Mouse (Mus musculus): Measurements from ENCODE around the gene Uqcc2. TPM values are rescaled to one million over a fixed set of nuclear protein-coding genes. Genes with fewer than 3 reads are reported as not detected.

Uqcc2 gene
- polyA plus RNA-seq (2014; fragmentation: Illumina TruSeq; extraction: RNeasy Lipid Tissue Mini Kit (QIAGEN cat#74804); ENCODE audit: low read depth, low replicate concordance): 120 TPM

GRCm38 (mm10) chr17:27133551-27134141 lies at the start of gene Uqcc2:
TSS of gene Uqcc2 (minus strand) at chr17:27133916.

GRCm38 (mm10) chr17:27167545-27167944 lies 33.8 kb upstream of the Uqcc2 start, which contains the start of gene Ip6k3:
TSS of gene Ip6k3 (minus strand) at chr17:27167795.

Other genes starting within 250 kb of the Uqcc2 start
- gene Kifc5b, start 216.8 kb downstream of the Uqcc2 start, polyA plus RNA-seq (2014; fragmentation: Illumina TruSeq; extraction: RNeasy Lipid Tissue Mini Kit (QIAGEN cat#74804); ENCODE audit: low read depth, low replicate concordance): 3.3 TPM
- gene Phf1, start 200.9 kb downstream of the Uqcc2 start, polyA plus RNA-seq (2014; fragmentation: Illumina TruSeq; extraction: RNeasy Lipid Tissue Mini Kit (QIAGEN cat#74804); ENCODE audit: low read depth, low replicate concordance): 39.7 TPM
- gene Cuta, start 194.3 kb downstream of the Uqcc2 start, polyA plus RNA-seq (2014; fragmentation: Illumina TruSeq; extraction: RNeasy Lipid Tissue Mini Kit (QIAGEN cat#74804); ENCODE audit: low read depth, low replicate concordance): 95.4 TPM
- 13.6 TPM for gene Syngap1, start 192.7 kb downstream of the Uqcc2 start, polyA plus RNA-seq (2014; fragmentation: Illumina TruSeq; extraction: RNeasy Lipid Tissue Mini Kit (QIAGEN cat#74804); ENCODE audit: low read depth, low replicate concordance)
- 5.4 TPM for gene Zbtb9, start 160.7 kb downstream of the Uqcc2 start, polyA plus RNA-seq (2014; fragmentation: Illumina TruSeq; extraction: RNeasy Lipid Tissue Mini Kit (QIAGEN cat#74804); ENCODE audit: low read depth, low replicate concordance)
- 19.8 TPM for gene Bak1, start 104.9 kb downstream of the Uqcc2 start, polyA plus RNA-seq (2014; fragmentation: Illumina TruSeq; extraction: RNeasy Lipid Tissue Mini Kit (QIAGEN cat#74804); ENCODE audit: low read depth, low replicate concordance)
- 8.3 TPM for gene Itpr3, start 76.6 kb downstream of the Uqcc2 start, polyA plus RNA-seq (2014; fragmentation: Illumina TruSeq; extraction: RNeasy Lipid Tissue Mini Kit (QIAGEN cat#74804); ENCODE audit: low read depth, low replicate concordance)
- gene Ip6k3, start 33.9 kb upstream of the Uqcc2 start, polyA plus RNA-seq (2014; fragmentation: Illumina TruSeq; extraction: RNeasy Lipid Tissue Mini Kit (QIAGEN cat#74804); ENCODE audit: low read depth, low replicate concordance): 0.21 TPM
- gene Lemd2, start 70.6 kb upstream of the Uqcc2 start, polyA plus RNA-seq (2014; fragmentation: Illumina TruSeq; extraction: RNeasy Lipid Tissue Mini Kit (QIAGEN cat#74804); ENCODE audit: low read depth, low replicate concordance): 41.9 TPM

Data from adipose tissue, adult 10 weeks (tissue).